Mouse (Mus musculus) limb, embryonic 11.5 days (tissue): ENCODE results near the gene Lenep. TPM values are rescaled to one million over a fixed set of nuclear protein-coding genes. Genes with fewer than 3 reads are reported as not detected.

Experiments used
- ATAC-seq: fragments of 200-750 bp; cut with Nextera tagmentation; 2 replicates; pipeline ENCODE4 v1.8.0; 2017; ENCODE audit warnings: low read depth; ENCODE audit not compliant: insufficient number of reproducible peaks, low FRiP score, low TSS enrichment
- DNase-seq: peaks from one replicate; pipeline ENCODE4 v3.0.0-alpha.2; 2015; ENCODE audit warnings: low spot score
- H3K27ac ChIP-seq: fragments of 300-500 bp; sonication (generic); replicated peaks from 2 replicates; pipeline ENCODE4 v1.5.1; 2014; ENCODE audit warnings: low read depth, mild to moderate bottlenecking, low read length
- H3K27me3 ChIP-seq: fragments of 300-500 bp; sonication (generic); 2 replicates; pipeline ENCODE4 v1.6.1; 2014; ENCODE audit warnings: mild to moderate bottlenecking, low read length, mixed read lengths; ENCODE audit not compliant: control insufficient read depth, insufficient read depth
- H3K36me3 ChIP-seq: fragments of 300-500 bp; sonication (generic); 2 replicates; pipeline ENCODE4 v1.6.1; 2014; ENCODE audit warnings: mild to moderate bottlenecking, low read length, moderate library complexity, mixed read lengths; ENCODE audit not compliant: control insufficient read depth, insufficient read depth
- H3K4me1 ChIP-seq: fragments of 300-500 bp; sonication (generic); 2 replicates; pipeline ENCODE4 v1.6.1; 2014; ENCODE audit warnings: low read length, mixed read lengths; ENCODE audit not compliant: control insufficient read depth, insufficient read depth
- H3K4me2 ChIP-seq: fragments of 300-500 bp; sonication (generic); 2 replicates; pipeline ENCODE4 v1.6.1; 2014; ENCODE audit warnings: low read depth, mild to moderate bottlenecking, moderate library complexity; ENCODE audit not compliant: severe bottlenecking
- H3K4me3 ChIP-seq: fragments of 300-500 bp; sonication (generic); 2 replicates; pipeline ENCODE4 v1.5.1; 2014; ENCODE audit warnings: low read depth, low read length
- H3K9ac ChIP-seq: fragments of 300-500 bp; sonication (generic); 2 replicates; pipeline ENCODE4 v1.6.1; 2014; ENCODE audit warnings: mild to moderate bottlenecking, low read length
- H3K9me3 ChIP-seq: fragments of 300-500 bp; sonication (generic); 2 replicates; pipeline ENCODE4 v1.6.1; 2016; ENCODE audit warnings: low read length; ENCODE audit not compliant: control insufficient read depth
- WGBS: fragments of 180-500 bp; shearing (Covaris S2); extraction: QIAGEN DNeasy Blood & Tissue Kit; methylation state at CpG from one replicate; pipeline ENCODE4 v1.1.7; 2014; 5-methylcytosine and 5-hydroxymethylcytosine counted together
- polyA plus RNA-seq: library from polyadenylated mRNA; unstranded; fragments of >200 nt; fragmentation: Nextera tagmentation; extraction: Ambion mirVana; gene quantifications from 2 replicates; pipeline ENCODE4 v1.2.1, GENCODE M21; 2014

The Lenep gene
- polyA plus RNA-seq, 1 experiment from 2014 or later = 0.61 TPM

DNA sequence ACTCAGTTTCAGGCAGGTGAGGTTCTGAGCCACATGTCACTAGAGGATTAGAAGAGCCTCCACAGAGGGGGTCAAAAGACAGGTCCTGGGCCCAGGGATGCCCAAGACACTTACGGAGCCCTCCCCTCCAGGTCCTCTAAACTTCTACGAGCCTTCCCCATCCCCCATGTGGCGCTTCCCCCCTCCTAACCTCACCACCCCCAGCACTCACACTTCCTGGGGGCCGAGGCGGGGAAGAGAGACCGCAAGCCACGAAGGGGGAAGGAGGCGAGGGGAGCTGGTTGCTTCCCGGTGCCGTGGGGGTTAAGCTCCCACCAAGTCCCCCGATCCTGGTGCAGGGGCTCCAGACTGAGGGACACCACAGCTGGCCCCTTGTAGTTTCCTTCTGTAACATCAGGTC, 17.1 kb downstream of the Lenep start:
- Histone ChIP-seq H3K4me2 (no peak overlapping the region), H3K27ac (no peak overlapping the region), H3K4me3 (no peak overlapping the region), H3K36me3 (no peaks in the 10 kb centered on the region), H3K4me1 (peaks cover 12% of the 10 kb centered on the region; the same call in 1 of the 2 replicates), H3K9me3 (no peaks in the 10 kb centered on the region), H3K27me3 (no peaks in the 10 kb centered on the region), H3K9ac (no peak overlapping the region)
- 33% methylated on average over 11 of the region's 11 CpGs for WGBS
- DNase-seq (no peak), ATAC-seq (no peak)

- no peaks in the 10 kb centered on the region for H3K27me3 ChIP-seq
- H3K27ac ChIP-seq = no peak overlapping the region
Measured at GRCm38 (mm10) chr3:89384331-89385076, 18.1 kb downstream of the Lenep start.

GRCm38 (mm10) chr3:89383651-89384255, 18.8 kb downstream of the Lenep start:
- no peak overlapping the region for H3K27ac ChIP-seq
- H3K9me3 ChIP-seq = no peaks in the 10 kb centered on the region
- H3K4me2 ChIP-seq = no peak overlapping the region
- no peaks in the 10 kb centered on the region for H3K27me3 ChIP-seq
- no peaks in the 10 kb centered on the region for H3K36me3 ChIP-seq
- no peak overlapping the region for H3K4me3 ChIP-seq
- H3K9ac ChIP-seq = no peak overlapping the region
- DNase-seq (no peak), ATAC-seq (no peak)
- 77% methylated on average over 5 of the region's 5 CpGs for WGBS
- peaks cover 10% of the 10 kb centered on the region; the same call in 1 of the 2 replicates for H3K4me1 ChIP-seq

More at GRCm38 (mm10) chr3:89384331-89385076, 18.1 kb downstream of the Lenep start:
- no peak for DNase-seq
- no peak overlapping the region for H3K4me3 ChIP-seq
- peaks cover 10% of the 10 kb centered on the region; the same call in 1 of the 2 replicates for H3K4me1 ChIP-seq
- H3K4me2 ChIP-seq = no peak overlapping the region
- WGBS = 72% methylated on average over 11 of the region's 12 CpGs
- ATAC-seq = no peak
- H3K9ac ChIP-seq = no peak overlapping the region
- no peaks in the 10 kb centered on the region for H3K9me3 ChIP-seq
- no peaks in the 10 kb centered on the region for H3K36me3 ChIP-seq

DNA sequence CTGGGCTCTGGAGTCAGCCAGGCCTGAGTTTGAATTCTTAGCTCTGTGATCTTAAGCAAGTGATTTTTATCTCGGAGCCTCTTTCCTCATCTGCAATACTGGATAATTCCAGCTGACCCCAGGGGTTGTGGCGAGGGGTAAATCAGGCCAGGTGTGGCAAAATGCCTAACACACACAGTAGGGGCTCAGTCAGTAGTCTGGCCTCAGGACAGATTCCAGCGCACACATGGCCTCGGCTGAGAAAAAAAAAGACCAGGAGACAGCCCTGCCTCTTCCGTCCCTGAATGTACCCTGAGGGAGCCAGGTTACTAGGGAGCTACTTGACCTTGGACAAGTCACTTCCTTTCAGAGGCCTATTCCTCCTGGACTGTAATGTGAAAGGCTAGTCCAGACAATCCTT, 19.6 kb downstream of the Lenep start:
- H3K4me3 ChIP-seq = no peak overlapping the region
- DNase-seq (no peak), ATAC-seq (no peak)
- H3K36me3 ChIP-seq = no peaks in the 10 kb centered on the region
- no peaks in the 10 kb centered on the region for H3K27me3 ChIP-seq
- no peak overlapping the region for H3K9ac ChIP-seq
- H3K9me3 ChIP-seq = no peaks in the 10 kb centered on the region
- peaks cover 12% of the 10 kb centered on the region; the same call in 1 of the 2 replicates for H3K4me1 ChIP-seq
- WGBS = 70% methylated on average over 5 of the region's 5 CpGs
- no peak overlapping the region for H3K4me2 ChIP-seq
- H3K27ac ChIP-seq = no peak overlapping the region

DNA sequence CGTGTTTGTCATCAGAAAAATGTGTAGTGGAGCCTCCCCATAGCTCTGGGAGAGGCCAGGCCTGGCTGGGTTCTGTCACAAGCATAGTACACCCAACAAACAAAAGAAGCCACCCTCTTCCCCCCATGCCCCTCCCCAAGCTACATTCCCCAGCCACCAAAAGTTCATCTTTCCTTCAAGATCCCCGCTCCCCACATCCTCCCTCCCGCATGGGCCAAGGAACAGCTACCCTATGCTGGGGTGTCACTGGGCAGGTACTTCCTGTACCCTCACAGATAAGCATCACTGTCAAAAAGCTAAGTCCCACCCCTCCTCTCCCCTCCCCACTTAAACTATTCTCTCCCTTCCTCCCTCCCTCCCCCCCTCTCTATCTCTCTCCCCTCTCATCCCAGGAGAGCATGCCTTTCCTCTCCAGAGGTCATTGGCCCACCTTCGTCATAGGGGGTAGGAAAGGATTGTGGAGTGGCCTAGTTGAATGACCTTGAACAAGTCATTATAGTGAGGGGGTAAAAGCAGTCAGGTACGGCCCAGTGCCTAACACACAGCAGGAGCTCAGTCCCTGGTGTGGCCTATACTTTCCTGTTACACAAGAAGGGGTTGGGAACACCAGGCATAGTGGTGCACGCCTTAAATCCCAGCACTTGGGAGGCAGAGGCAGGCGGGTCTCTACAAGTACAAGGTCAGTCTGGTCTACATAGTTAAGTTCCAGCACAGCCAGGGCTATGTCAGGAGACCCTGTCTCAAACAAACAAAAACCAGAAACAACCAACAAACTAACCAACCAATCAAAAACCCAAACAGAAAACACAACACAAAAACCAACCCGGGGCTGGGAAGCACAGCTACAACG, 20.3 kb downstream of the Lenep start:
- Histone ChIP-seq H3K36me3 (no peaks in the 10 kb centered on the region), H3K9ac (no peak overlapping the region), H3K9me3 (no peaks in the 10 kb centered on the region), H3K4me3 (no peak overlapping the region), H3K4me1 (peaks cover 12% of the 10 kb centered on the region; the same call in 1 of the 2 replicates), H3K27me3 (no peaks in the 10 kb centered on the region), H3K4me2 (no peak overlapping the region), H3K27ac (no peak overlapping the region)
- ATAC-seq (no peak), DNase-seq (no peak)
- WGBS = 89% methylated on average over 9 of the region's 9 CpGs

GRCm38 (mm10) chr3:89381233-89381632, 21.4 kb downstream of the Lenep start:
- ATAC-seq (no peak), DNase-seq (no peak)
- no peak overlapping the region for H3K27ac ChIP-seq
- no peak overlapping the region for H3K4me3 ChIP-seq
- H3K9me3 ChIP-seq = no peaks in the 10 kb centered on the region
- no peak overlapping the region for H3K4me2 ChIP-seq
- WGBS = 80% methylated on average over 11 of the region's 11 CpGs
- H3K9ac ChIP-seq = no peak overlapping the region
- no peaks in the 10 kb centered on the region for H3K36me3 ChIP-seq
- no peaks in the 10 kb centered on the region for H3K27me3 ChIP-seq
- 0 out of 2 replicates have a peak, but pooled peaks cover 8% of the 10 kb centered on the region for H3K4me1 ChIP-seq

- no peak for DNase-seq
- no peaks in the 10 kb centered on the region for H3K36me3 ChIP-seq
- 92% methylated on average over 18 of the region's 18 CpGs for WGBS
- no peak overlapping the region for H3K4me3 ChIP-seq
- H3K9ac ChIP-seq = no peak overlapping the region
- no peaks in the 10 kb centered on the region for H3K27me3 ChIP-seq
- H3K4me1 ChIP-seq = 0 out of 2 replicates have a peak, but pooled peaks cover 8% of the 10 kb centered on the region
- H3K9me3 ChIP-seq = no peaks in the 10 kb centered on the region
- no peak for ATAC-seq
- H3K27ac ChIP-seq = no peak overlapping the region
- H3K4me2 ChIP-seq = no peak overlapping the region
Measured at GRCm38 (mm10) chr3:89380711-89381110, 21.9 kb downstream of the Lenep start.

DNA sequence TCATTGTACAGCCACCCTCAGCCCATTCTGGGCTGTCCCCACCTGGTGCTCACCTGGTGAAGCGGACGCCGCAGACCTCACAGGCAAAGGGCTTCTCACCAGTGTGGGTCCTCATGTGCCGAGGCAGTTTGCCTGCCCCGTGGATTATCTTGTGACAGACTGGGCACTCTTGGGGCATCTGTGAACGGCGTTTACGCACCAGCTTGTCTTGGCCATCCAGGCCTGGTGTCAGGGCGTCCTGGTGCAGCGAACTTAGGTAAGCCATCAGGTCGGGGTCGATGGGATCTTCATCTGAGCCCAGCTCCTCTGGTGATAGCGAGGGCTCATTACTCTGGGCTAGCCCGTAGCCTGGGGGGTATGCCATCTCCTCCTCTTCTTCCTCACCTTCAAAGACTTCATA, 22.3 kb downstream of the Lenep start:
- H3K9ac ChIP-seq = no peak overlapping the region
- no peaks in the 10 kb centered on the region for H3K36me3 ChIP-seq
- no peak for ATAC-seq
- H3K27me3 ChIP-seq = no peaks in the 10 kb centered on the region
- H3K27ac ChIP-seq = no peak overlapping the region
- WGBS = 94% methylated on average over 14 of the region's 14 CpGs
- H3K9me3 ChIP-seq = no peaks in the 10 kb centered on the region
- no peak for DNase-seq
- no peak overlapping the region for H3K4me2 ChIP-seq
- H3K4me1 ChIP-seq = 0 out of 2 replicates have a peak, but pooled peaks cover 6% of the 10 kb centered on the region
- no peak overlapping the region for H3K4me3 ChIP-seq
